Mouse (Mus musculus) embryonic facial prominence, embryonic 14.5 days (tissue): Measurements from ENCODE around the gene Myh3. TPM values are rescaled to one million over a fixed set of nuclear protein-coding genes. Genes with fewer than 3 reads are reported as not detected.

Experiments
- ATAC-seq: fragments of 200-750 bp; cut with Nextera tagmentation; 2 replicates; pipeline ENCODE4 v1.8.0; 2017; ENCODE audit warnings: low read depth, moderate number of reproducible peaks, moderate TSS enrichment
- DNase-seq: peaks from one replicate; pipeline ENCODE4 v3.0.0-alpha.2; 2015; ENCODE audit warnings: low spot score
- H3K27ac ChIP-seq: fragments of 300-500 bp; sonication (generic); replicated peaks from 2 replicates; pipeline ENCODE4 v1.5.1; 2014; ENCODE audit warnings: low read depth, mild to moderate bottlenecking, low read length, moderate library complexity
- H3K27me3 ChIP-seq: fragments of 300-500 bp; sonication (generic); replicated peaks from 2 replicates; pipeline ENCODE4 v1.6.1; 2014; ENCODE audit warnings: low read length; ENCODE audit not compliant: control insufficient read depth, insufficient read depth
- H3K36me3 ChIP-seq: fragments of 300-500 bp; sonication (generic); 2 replicates; pipeline ENCODE4 v1.6.1; 2014; ENCODE audit warnings: low read length, mixed read lengths; ENCODE audit not compliant: control insufficient read depth, insufficient read depth
- H3K4me1 ChIP-seq: fragments of 300-500 bp; sonication (generic); 2 replicates; pipeline ENCODE4 v1.6.1; 2014; ENCODE audit warnings: antibody characterized with exemption, low read length; ENCODE audit not compliant: control insufficient read depth, insufficient read depth
- H3K4me2 ChIP-seq: fragments of 300-500 bp; sonication (generic); 2 replicates; pipeline ENCODE4 v1.6.1; 2014; ENCODE audit warnings: low read depth, mild to moderate bottlenecking, low read length, moderate library complexity, mixed read lengths
- H3K4me3 ChIP-seq: fragments of 300-500 bp; sonication (generic); 2 replicates; pipeline ENCODE4 v1.5.1; 2014; ENCODE audit warnings: low read depth, mild to moderate bottlenecking, low read length
- H3K9ac ChIP-seq: fragments of 300-500 bp; sonication (generic); 2 replicates; pipeline ENCODE4 v1.6.1; 2014; ENCODE audit warnings: low read depth, mild to moderate bottlenecking, low read length, moderate library complexity, mixed read lengths
- H3K9me3 ChIP-seq: fragments of 300-500 bp; sonication (generic); 2 replicates; pipeline ENCODE4 v1.6.1; 2016; ENCODE audit warnings: low read length; ENCODE audit not compliant: control insufficient read depth
- WGBS: fragments of 180-500 bp; shearing (Covaris S2); extraction: QIAGEN DNeasy Blood & Tissue Kit; methylation state at CpG from one replicate; pipeline ENCODE4 v1.1.7; 2014; 5-methylcytosine and 5-hydroxymethylcytosine counted together
- polyA plus RNA-seq: library from polyadenylated mRNA; unstranded; fragments of >200 nt; fragmentation: Nextera tagmentation; extraction: Ambion mirVana; gene quantifications from 2 replicates; pipeline ENCODE4 v1.2.1, GENCODE M21; 2014

Myh3 gene
- polyA plus RNA-seq, 1 experiment from 2014 or later, result 488 TPM

DNA sequence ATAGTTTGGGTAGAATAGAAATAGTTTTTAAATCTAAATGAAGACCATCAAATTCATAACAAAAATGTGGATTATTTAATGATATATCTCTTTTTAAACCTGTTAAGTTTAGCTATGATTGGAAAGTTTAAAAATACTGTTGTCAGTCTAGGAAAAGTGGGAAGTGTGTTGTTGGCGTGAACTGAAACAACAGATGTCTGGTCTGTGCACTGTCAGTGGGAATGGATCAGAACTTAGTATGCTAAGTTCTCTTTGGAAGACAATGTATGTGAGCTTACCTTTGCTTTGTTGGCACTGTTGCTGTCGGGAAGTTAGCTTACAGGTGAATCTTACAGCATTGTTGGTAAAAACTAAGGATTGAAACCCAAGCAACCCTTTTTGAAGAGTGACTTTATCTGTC, 16.8 kb upstream of the Myh3 start:
- Histone ChIP-seq H3K4me1 (no peaks in the 10 kb centered on the region), H3K9me3 (no peaks in the 10 kb centered on the region), H3K27me3 (no peaks in the 10 kb centered on the region), H3K9ac (no peak overlapping the region), H3K4me3 (no peak overlapping the region), H3K27ac (no peak overlapping the region), H3K36me3 (peaks cover 90% of the 10 kb centered on the region), H3K4me2 (no peak overlapping the region)
- DNase-seq (no peak), ATAC-seq (no peak)
- WGBS, result 90% methylated on average over 2 of the region's 2 CpGs

DNA sequence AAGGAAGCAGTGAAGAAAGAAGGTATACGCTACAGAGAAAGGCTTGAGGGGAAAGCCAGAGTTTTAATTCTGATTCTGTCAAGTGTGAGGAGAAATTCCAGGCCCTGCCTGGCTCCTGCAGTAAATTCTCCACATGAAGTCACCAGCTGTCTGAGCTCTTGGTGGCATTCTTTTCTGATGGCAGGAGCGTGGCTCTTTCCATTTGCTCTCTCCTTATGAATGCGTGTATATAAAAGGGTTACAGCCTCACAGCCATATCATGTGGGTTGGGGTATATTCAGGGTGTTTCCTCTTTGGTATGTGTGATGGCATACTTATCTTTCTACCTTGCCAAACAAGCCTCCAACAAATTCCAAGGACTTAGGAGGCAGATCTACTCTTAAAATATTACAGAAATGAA, 15.4 kb upstream of the Myh3 start:
- Histone ChIP-seq H3K4me3 (no peak overlapping the region), H3K27ac (no peak overlapping the region), H3K27me3 (no peaks in the 10 kb centered on the region), H3K9me3 (no peaks in the 10 kb centered on the region), H3K4me1 (no peaks in the 10 kb centered on the region), H3K36me3 (peaks cover 79% of the 10 kb centered on the region), H3K4me2 (no peak overlapping the region), H3K9ac (no peak overlapping the region)
- WGBS, result 88% methylated on average over 3 of the region's 3 CpGs
- peak; percentile 47; the same call in 1 of the 2 replicates for ATAC-seq
- DNase-seq, result no peak

DNA sequence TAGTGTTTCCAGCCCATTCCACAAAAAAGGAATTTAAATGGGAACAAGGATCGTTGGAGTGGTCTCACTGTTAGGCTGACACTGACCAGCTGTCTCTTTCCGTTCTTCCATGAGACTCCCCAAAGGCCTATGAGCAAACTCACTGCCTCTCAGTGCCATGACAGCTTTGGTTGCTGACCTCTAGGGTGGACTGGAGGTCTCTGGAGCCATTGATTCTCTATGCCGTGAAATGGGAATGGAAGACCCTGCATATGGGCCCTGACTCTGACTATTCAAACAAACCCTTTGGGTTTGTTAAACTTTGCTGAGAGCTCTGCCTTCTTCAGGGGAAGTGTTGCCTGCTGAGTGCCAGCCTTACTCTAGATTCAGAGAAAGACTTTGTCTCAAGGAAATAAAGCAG, 10.4 kb upstream of the Myh3 start:
- Histone ChIP-seq H3K4me3 (no peak overlapping the region), H3K9me3 (no peaks in the 10 kb centered on the region), H3K4me1 (no peaks in the 10 kb centered on the region), H3K9ac (no peak overlapping the region), H3K36me3 (peaks cover 35% of the 10 kb centered on the region), H3K27ac (no peak overlapping the region), H3K27me3 (no peaks in the 10 kb centered on the region), H3K4me2 (no peak overlapping the region)
- ATAC-seq (no peak), DNase-seq (no peak)
- 88% methylated on average over 3 of the region's 3 CpGs for WGBS

DNA sequence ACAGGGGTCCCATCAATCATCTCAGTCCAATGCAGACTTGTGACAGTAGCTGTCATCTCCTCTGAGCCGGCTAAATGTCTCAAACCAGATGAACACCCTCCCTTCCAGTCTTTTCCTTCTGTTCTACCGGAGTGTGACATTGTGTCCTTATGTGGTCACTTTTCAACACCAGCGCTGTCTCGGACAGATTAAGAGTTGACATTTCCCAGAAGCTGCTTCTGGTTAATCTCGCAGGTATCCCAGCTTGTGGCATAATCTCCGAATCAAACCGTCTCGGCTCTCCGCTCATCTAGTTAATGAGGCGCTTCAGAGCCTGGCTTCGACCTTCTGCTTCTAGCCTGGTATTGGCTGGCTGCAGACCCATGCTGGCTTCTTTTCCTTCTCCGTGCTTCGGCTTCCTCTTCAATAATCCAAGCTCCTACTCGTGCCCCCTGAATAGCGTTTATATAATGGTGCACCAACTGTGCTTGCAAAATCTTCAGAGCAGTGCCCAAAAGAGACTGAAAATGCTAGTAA, 5.4 kb upstream of the Myh3 start:
- Histone ChIP-seq H3K4me1 (no peaks in the 10 kb centered on the region), H3K36me3 (no peaks in the 10 kb centered on the region), H3K4me3 (no peak overlapping the region), H3K27ac (no peak overlapping the region), H3K9me3 (no peaks in the 10 kb centered on the region), H3K9ac (no peak overlapping the region), H3K27me3 (no peaks in the 10 kb centered on the region), H3K4me2 (no peak overlapping the region)
- 76% methylated on average over 15 of the region's 15 CpGs for WGBS
- DNase-seq (no peak), ATAC-seq (no peak)

DNA sequence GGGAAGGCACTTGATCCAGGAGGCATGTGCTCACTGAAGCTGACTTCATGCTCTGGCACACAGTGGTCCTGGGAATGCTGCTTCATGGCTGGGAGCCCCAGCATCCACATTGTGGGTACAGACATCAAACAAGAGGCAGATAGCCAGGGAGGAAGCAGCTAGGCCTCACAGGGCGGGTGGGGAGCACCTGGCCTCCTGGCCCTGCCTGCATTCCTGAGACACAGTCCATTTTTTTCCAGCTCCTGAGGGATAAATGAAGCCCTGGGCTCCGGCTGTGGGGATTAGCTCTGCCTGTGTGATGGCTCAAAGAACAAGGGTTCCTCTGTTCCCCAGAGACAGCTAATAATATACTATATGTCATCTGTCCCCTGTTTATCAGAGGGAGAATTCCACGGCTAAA, 3.1 kb upstream of the Myh3 start:
- 33% methylated on average over 3 of the region's 3 CpGs for WGBS
- H3K36me3 ChIP-seq, result no peaks in the 10 kb centered on the region
- H3K27ac ChIP-seq, result no peak overlapping the region; the same call in 1 of the 2 replicates
- no peak overlapping the region for H3K4me3 ChIP-seq
- ATAC-seq, result peak; percentile 64
- no peaks in the 10 kb centered on the region for H3K9me3 ChIP-seq
- no peak overlapping the region for H3K9ac ChIP-seq
- no peaks in the 10 kb centered on the region for H3K4me1 ChIP-seq
- DNase-seq, result peak; percentile 65
- H3K27me3 ChIP-seq, result no peaks in the 10 kb centered on the region
- no peak overlapping the region for H3K4me2 ChIP-seq

DNA sequence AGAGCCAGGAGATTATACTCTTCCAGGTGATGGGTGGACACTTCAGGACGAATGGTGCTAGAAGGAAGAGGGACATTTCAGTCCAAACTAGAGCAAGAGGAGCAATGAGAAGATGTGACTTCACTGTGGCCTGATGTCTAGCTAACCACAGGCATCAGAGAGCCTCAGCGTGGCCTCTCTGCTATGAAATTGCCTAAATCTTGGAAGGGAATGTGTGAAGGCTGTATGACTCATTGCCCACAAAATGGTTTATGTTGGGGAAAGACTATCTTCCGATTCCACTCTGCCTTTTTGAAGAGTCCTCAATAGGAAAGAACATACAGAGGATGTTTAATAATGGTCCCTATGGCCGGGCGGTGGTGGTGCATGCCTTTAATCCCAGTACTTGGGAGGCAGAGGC, 1.3 kb upstream of the Myh3 start:
- Histone ChIP-seq H3K27me3 (no peaks in the 10 kb centered on the region), H3K4me3 (no peak overlapping the region), H3K4me2 (no peak overlapping the region), H3K36me3 (no peaks in the 10 kb centered on the region), H3K9me3 (no peaks in the 10 kb centered on the region), H3K9ac (no peak overlapping the region), H3K4me1 (no peaks in the 10 kb centered on the region), H3K27ac (no peak overlapping the region)
- DNase-seq, result no peak
- WGBS, result 89% methylated on average over 5 of the region's 5 CpGs
- no peak for ATAC-seq

DNA sequence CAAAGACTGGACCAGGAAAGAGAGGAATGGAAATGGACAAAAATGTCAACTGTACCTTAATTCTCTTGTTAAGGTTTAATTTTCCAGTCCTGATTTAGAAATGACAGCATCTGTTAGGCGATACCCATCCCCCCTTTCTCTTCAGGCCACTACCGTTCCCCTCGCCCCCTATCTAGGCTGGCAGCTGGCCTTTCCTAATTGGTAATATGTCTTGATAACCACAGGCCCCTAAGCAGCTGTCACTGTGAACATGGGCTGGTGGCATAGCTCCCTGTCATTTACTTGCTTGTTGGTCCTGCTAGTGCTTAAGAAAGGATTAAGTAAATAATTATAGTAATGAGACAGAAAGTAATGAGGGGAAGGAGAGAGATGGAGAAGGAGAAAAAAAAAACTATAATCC, 665 bp upstream of the Myh3 start:
- Histone ChIP-seq H3K9ac (no peak overlapping the region), H3K27me3 (no peaks in the 10 kb centered on the region), H3K27ac (no peak overlapping the region), H3K4me3 (no peak overlapping the region), H3K4me1 (no peaks in the 10 kb centered on the region), H3K4me2 (no peak overlapping the region), H3K9me3 (no peaks in the 10 kb centered on the region), H3K36me3 (no peaks in the 10 kb centered on the region)
- ATAC-seq (no peak), DNase-seq (peak; percentile 68)
- WGBS, result 52% methylated on average over 3 of the region's 3 CpGs

DNA sequence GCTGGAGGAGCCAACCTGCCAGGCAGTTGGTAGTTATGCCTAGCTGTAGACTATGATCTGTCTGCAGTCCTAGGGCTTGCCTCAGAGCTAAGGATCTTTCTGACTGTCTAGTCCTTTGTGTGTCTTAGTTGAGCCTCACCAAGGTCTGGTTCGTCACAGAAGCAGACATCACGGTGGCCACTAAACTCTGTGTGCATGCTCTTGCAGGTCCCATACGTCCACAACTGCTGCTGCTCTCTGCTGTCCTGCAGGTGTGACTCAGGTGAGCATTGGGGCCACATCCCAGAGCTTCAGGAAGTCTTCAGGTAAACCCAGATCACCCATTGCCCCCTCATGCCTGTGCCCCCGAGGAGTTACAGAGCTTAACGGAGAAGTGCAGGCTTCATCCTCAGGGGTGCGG, 788 bp downstream of the Myh3 start:
- no peak overlapping the region for H3K4me2 ChIP-seq
- no peak overlapping the region for H3K4me3 ChIP-seq
- H3K4me1 ChIP-seq, result no peaks in the 10 kb centered on the region
- DNase-seq, result no peak
- no peak for ATAC-seq
- no peaks in the 10 kb centered on the region for H3K36me3 ChIP-seq
- 91% methylated on average over 6 of the region's 6 CpGs for WGBS
- H3K9me3 ChIP-seq, result no peaks in the 10 kb centered on the region
- H3K27me3 ChIP-seq, result 0 out of 2 replicates have a peak, but pooled peaks cover 2% of the 10 kb centered on the region
- no peak overlapping the region for H3K27ac ChIP-seq
- no peak overlapping the region for H3K9ac ChIP-seq

DNA sequence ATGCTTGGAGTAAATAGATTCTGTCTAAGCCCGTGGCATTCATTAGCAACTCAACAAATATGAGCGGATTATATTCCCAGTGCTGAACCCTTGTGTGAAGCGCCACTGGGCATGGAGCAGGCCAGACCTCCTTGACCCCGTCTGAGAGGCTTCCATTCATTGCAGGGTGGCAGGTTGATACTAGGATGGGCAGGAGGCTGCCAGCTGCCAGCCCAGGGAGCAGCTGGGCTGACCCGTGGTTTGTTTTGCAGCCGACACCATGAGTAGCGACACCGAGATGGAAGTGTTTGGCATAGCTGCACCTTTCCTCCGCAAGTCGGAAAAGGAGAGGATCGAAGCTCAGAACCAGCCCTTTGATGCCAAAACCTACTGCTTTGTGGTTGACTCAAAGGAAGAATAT, 1.6 kb downstream of the Myh3 start:
- Histone ChIP-seq H3K4me1 (no peaks in the 10 kb centered on the region), H3K9me3 (no peaks in the 10 kb centered on the region), H3K9ac (no peak overlapping the region), H3K4me2 (no peak overlapping the region), H3K36me3 (no peaks in the 10 kb centered on the region), H3K27me3 (peaks cover 8% of the 10 kb centered on the region; the same call in 1 of the 2 replicates), H3K27ac (no peak overlapping the region), H3K4me3 (no peak overlapping the region)
- no peak for DNase-seq
- WGBS, result 62% methylated on average over 11 of the region's 11 CpGs
- ATAC-seq, result no peak
